Mouse (Mus musculus) embryonic facial prominence, embryonic 13.5 days (tissue): Measurements from ENCODE around the gene Aup1. TPM values are rescaled to one million over a fixed set of nuclear protein-coding genes. Genes with fewer than 3 reads are reported as not detected.
A peak's percentile ranks its signal among the peaks of the same experiment; 100 is the strongest.

Experiments
- ATAC-seq: fragments of 200-750 bp; cut with Nextera tagmentation; 2 replicates; pipeline ENCODE4 v1.8.0; 2017; ENCODE audit warnings: low read depth; ENCODE audit not compliant: insufficient number of reproducible peaks, insufficient read depth, low FRiP score, low TSS enrichment
- H3K27ac ChIP-seq: fragments of 300-500 bp; sonication (generic); 2 replicates; pipeline ENCODE4 v1.5.1; 2015; ENCODE audit warnings: moderate library complexity, mild to moderate bottlenecking, inconsistent platforms
- H3K27me3 ChIP-seq: fragments of 300-500 bp; sonication (generic); 2 replicates; pipeline ENCODE4 v1.6.1; 2015; ENCODE audit warnings: mild to moderate bottlenecking, inconsistent platforms
- H3K36me3 ChIP-seq: fragments of 300-500 bp; sonication (generic); 2 replicates; pipeline ENCODE4 v1.6.1; 2015; ENCODE audit warnings: mild to moderate bottlenecking, inconsistent platforms
- H3K4me1 ChIP-seq: fragments of 300-500 bp; sonication (generic); 2 replicates; pipeline ENCODE4 v1.6.1; 2015; ENCODE audit warnings: inconsistent platforms
- H3K4me2 ChIP-seq: fragments of 300-500 bp; sonication (generic); 2 replicates; pipeline ENCODE4 v1.6.1; 2015; ENCODE audit warnings: moderate library complexity, mild to moderate bottlenecking, inconsistent platforms
- H3K4me3 ChIP-seq: fragments of 300-500 bp; sonication (generic); 2 replicates; pipeline ENCODE4 v1.5.1; 2015; ENCODE audit warnings: mild to moderate bottlenecking, inconsistent platforms
- H3K9ac ChIP-seq: fragments of 300-500 bp; sonication (generic); 2 replicates; pipeline ENCODE4 v1.6.1; 2015; ENCODE audit warnings: mild to moderate bottlenecking, inconsistent platforms
- H3K9me3 ChIP-seq: fragments of 300-500 bp; sonication (generic); 2 replicates; pipeline ENCODE4 v1.6.1; 2016; ENCODE audit warnings: inconsistent platforms
- WGBS: fragments of 180-500 bp; shearing (Covaris S2); methylation state at CpG from one replicate; pipeline ENCODE4 v1.1.7; 2015; ENCODE audit warnings: mixed read lengths; 5-methylcytosine and 5-hydroxymethylcytosine counted together
- polyA plus RNA-seq: library from polyadenylated mRNA; unstranded; fragments of >200 nt; fragmentation: Nextera tagmentation; extraction: Ambion mirVana; gene quantifications from 2 replicates; pipeline ENCODE4 v1.2.1, GENCODE M21; 2015

Gene Aup1
- 177 and 206 TPM in 2 replicates for polyA plus RNA-seq

- Histone ChIP-seq H3K4me2 (peak within 1 kb of the TSS; percentile 88), H3K27me3 (no peaks in the 10 kb centered on the region), H3K36me3 (peaks cover 38% of the 10 kb centered on the region), H3K9ac (peak within 1 kb of the TSS; percentile 96), H3K4me1 (peaks cover 26% of the 10 kb centered on the region), H3K9me3 (no peaks in the 10 kb centered on the region), H3K4me3 (peak within 1 kb of the TSS; percentile 99), H3K27ac (peak within 1 kb of the TSS; percentile 92)
- WGBS = under 1% methylated on average over 64 of the region's 64 CpGs
- ATAC-seq = peak; percentile 94
Observed at GRCm38 (mm10) chr6:83054074-83054851, at the start of gene Aup1. Aup1 (plus strand) TSS chr6:83054521.

- 51% methylated on average over 7 of the region's 7 CpGs for WGBS
- Histone ChIP-seq H3K36me3 (no peaks in the 10 kb centered on the region), H3K9ac (no peak overlapping the region), H3K4me3 (no peak overlapping the region), H3K4me1 (0 out of 2 replicates have a peak, but pooled peaks cover 13% of the 10 kb centered on the region), H3K4me2 (no peak overlapping the region), H3K9me3 (no peaks in the 10 kb centered on the region), H3K27ac (peak overlapping the region; percentile 48), H3K27me3 (no peaks in the 10 kb centered on the region)
- no peak for ATAC-seq
Observed at GRCm38 (mm10) chr6:83004872-83005271, 49.4 kb upstream of the Aup1 start.

- Histone ChIP-seq H3K27ac (peak overlapping the region; percentile 48), H3K4me3 (no peak overlapping the region), H3K36me3 (no peaks in the 10 kb centered on the region), H3K9me3 (no peaks in the 10 kb centered on the region), H3K9ac (no peak overlapping the region), H3K4me1 (0 out of 2 replicates have a peak, but pooled peaks cover 13% of the 10 kb centered on the region), H3K27me3 (no peaks in the 10 kb centered on the region), H3K4me2 (no peak overlapping the region)
- ATAC-seq = no peak
- 69% methylated on average over 10 of the region's 10 CpGs for WGBS
Observed at GRCm38 (mm10) chr6:83005444-83006011, 48.8 kb upstream of the Aup1 start.

GRCm38 (mm10) chr6:83006114-83006513 lies 48.2 kb upstream of the Aup1 start:
- ATAC-seq = no peak
- no peak overlapping the region for H3K4me2 ChIP-seq

GRCm38 (mm10) chr6:83008659-83009058 lies 45.7 kb upstream of the Aup1 start:
- WGBS = 60% methylated on average over 3 of the region's 3 CpGs
- Histone ChIP-seq H3K4me1 (peaks cover 19% of the 10 kb centered on the region; the same call in 1 of the 2 replicates), H3K36me3 (no peaks in the 10 kb centered on the region), H3K27ac (no peak overlapping the region), H3K27me3 (no peaks in the 10 kb centered on the region), H3K9ac (no peak overlapping the region), H3K4me2 (no peak overlapping the region), H3K4me3 (no peak overlapping the region), H3K9me3 (no peaks in the 10 kb centered on the region)
- ATAC-seq = no peak

More at GRCm38 (mm10) chr6:83006114-83006513, 48.2 kb upstream of the Aup1 start:
- 77% methylated on average over 6 of the region's 6 CpGs for WGBS
- Histone ChIP-seq H3K36me3 (no peaks in the 10 kb centered on the region), H3K27ac (no peak overlapping the region), H3K27me3 (no peaks in the 10 kb centered on the region), H3K4me3 (no peak overlapping the region), H3K4me1 (0 out of 2 replicates have a peak, but pooled peaks cover 13% of the 10 kb centered on the region), H3K9ac (no peak overlapping the region), H3K9me3 (no peaks in the 10 kb centered on the region)

- Histone ChIP-seq H3K4me1 (peaks cover 17% of the 10 kb centered on the region; the same call in 1 of the 2 replicates), H3K9ac (no peak overlapping the region), H3K36me3 (no peaks in the 10 kb centered on the region), H3K27me3 (no peaks in the 10 kb centered on the region), H3K4me2 (no peak overlapping the region), H3K4me3 (no peak overlapping the region), H3K9me3 (no peaks in the 10 kb centered on the region), H3K27ac (no peak overlapping the region)
- ATAC-seq = no peak
- 55% methylated on average over 7 of the region's 7 CpGs for WGBS
Observed at GRCm38 (mm10) chr6:83010010-83010409, 44.3 kb upstream of the Aup1 start.

- Histone ChIP-seq H3K9me3 (no peaks in the 10 kb centered on the region), H3K4me1 (peaks cover 6% of the 10 kb centered on the region; the same call in 1 of the 2 replicates), H3K4me2 (no peak overlapping the region), H3K9ac (no peak overlapping the region), H3K36me3 (no peaks in the 10 kb centered on the region), H3K27me3 (no peaks in the 10 kb centered on the region), H3K4me3 (no peak overlapping the region), H3K27ac (no peak overlapping the region)
- no peak for ATAC-seq
- 84% methylated on average over 7 of the region's 7 CpGs for WGBS
Observed at GRCm38 (mm10) chr6:83011255-83011654, 43.1 kb upstream of the Aup1 start.

- H3K4me3 ChIP-seq = no peak overlapping the region
- H3K9ac ChIP-seq = no peak overlapping the region
- H3K27me3 ChIP-seq = no peaks in the 10 kb centered on the region
- ATAC-seq = no peak
- no peak overlapping the region for H3K4me2 ChIP-seq
- H3K27ac ChIP-seq = no peak overlapping the region
- peaks cover 6% of the 10 kb centered on the region; the same call in 1 of the 2 replicates for H3K4me1 ChIP-seq
- H3K9me3 ChIP-seq = no peaks in the 10 kb centered on the region
- no peaks in the 10 kb centered on the region for H3K36me3 ChIP-seq
- 77% methylated on average over 6 of the region's 6 CpGs for WGBS
Observed at GRCm38 (mm10) chr6:83011756-83012155, 42.6 kb upstream of the Aup1 start.

- Histone ChIP-seq H3K36me3 (no peaks in the 10 kb centered on the region), H3K4me1 (peaks cover 6% of the 10 kb centered on the region; the same call in 1 of the 2 replicates), H3K4me2 (no peak overlapping the region), H3K9me3 (no peaks in the 10 kb centered on the region), H3K27ac (0 out of 2 replicates have a peak overlapping the region, but pooled peaks have one; percentile 11), H3K9ac (no peak overlapping the region; the same call in 1 of the 2 replicates), H3K27me3 (no peaks in the 10 kb centered on the region), H3K4me3 (no peak overlapping the region)
- WGBS = 67% methylated on average over 5 of the region's 5 CpGs
- ATAC-seq = no peak
Observed at GRCm38 (mm10) chr6:83013444-83013843, 40.9 kb upstream of the Aup1 start.

GRCm38 (mm10) chr6:83014482-83015466 lies 39.5 kb upstream of the Aup1 start:
- H3K4me3 ChIP-seq = no peak overlapping the region
- H3K9ac ChIP-seq = no peak overlapping the region
- H3K4me1 ChIP-seq = peaks cover 6% of the 10 kb centered on the region; the same call in 1 of the 2 replicates
- WGBS = 68% methylated on average over 12 of the region's 12 CpGs
- H3K36me3 ChIP-seq = no peaks in the 10 kb centered on the region
- H3K9me3 ChIP-seq = no peaks in the 10 kb centered on the region
- H3K4me2 ChIP-seq = no peak overlapping the region
- no peaks in the 10 kb centered on the region for H3K27me3 ChIP-seq
- H3K27ac ChIP-seq = peak overlapping the region; percentile 28; the same call in 1 of the 2 replicates
- no peak for ATAC-seq

GRCm38 (mm10) chr6:83015749-83016148 lies 38.6 kb upstream of the Aup1 start:
- Histone ChIP-seq H3K9me3 (no peaks in the 10 kb centered on the region), H3K36me3 (no peaks in the 10 kb centered on the region), H3K9ac (no peak overlapping the region), H3K4me3 (no peak overlapping the region), H3K27me3 (no peaks in the 10 kb centered on the region), H3K4me2 (no peak overlapping the region), H3K27ac (no peak overlapping the region), H3K4me1 (peaks cover 6% of the 10 kb centered on the region; the same call in 1 of the 2 replicates)
- no peak for ATAC-seq
- 82% methylated on average over 2 of the region's 2 CpGs for WGBS
